In genomic region chr15:26619221-26619620, GRCm38 (mm10) we compare ENCODE assay signal across 9 mouse cellular contexts.
DNase-seq lines count a peak whose midpoint lies in the region; ATAC-seq lines count a peak whose summit lies in the region.
"Had no signal": no experiment of that assay in that cellular context is flagged by ENCODE, and none has a peak within 500 bp of the region (broad histone marks: within the 10 kb centered on the region; RNA-seq: fewer than 3 reads in every experiment).

No protein-coding gene starts in this region.

- H3K4me3 ChIP-seq in intestine, embryonic 14.5 days (ENCODE audit: low read depth, low read length) = no peak overlapping the region
- no peak overlapping the region for H3K4me3 ChIP-seq in intestine, embryonic 16.5 days (ENCODE audit: low read length)

- no peaks in the 10 kb centered on the region for H3K36me3 ChIP-seq in intestine, embryonic 14.5 days (ENCODE audit: control insufficient read depth, insufficient read depth, low read length)
- H3K36me3 ChIP-seq in intestine, embryonic 16.5 days (ENCODE audit: control insufficient read depth, insufficient read depth, low read length) = no peaks in the 10 kb centered on the region

- no peaks in the 10 kb centered on the region for H3K27me3 ChIP-seq in intestine, embryonic 14.5 days (replicated peaks; ENCODE audit: control insufficient read depth, insufficient read depth, low read length)
- no peaks in the 10 kb centered on the region for H3K27me3 ChIP-seq in intestine, embryonic 16.5 days (replicated peaks; ENCODE audit: control insufficient read depth, insufficient read depth, low read length)

- no peak overlapping the region for H3K4me2 ChIP-seq in intestine, embryonic 14.5 days (ENCODE audit: low read length)
- no peak overlapping the region for H3K4me2 ChIP-seq in intestine, embryonic 16.5 days (ENCODE audit: low read depth, low read length)

- WGBS in intestine, embryonic 14.5 days = 32% methylated on average over 7 of the region's 7 CpGs
- 33% methylated on average over 7 of the region's 7 CpGs for WGBS in intestine, embryonic 16.5 days

- peaks cover 19% of the 10 kb centered on the region for H3K4me1 ChIP-seq in intestine, embryonic 14.5 days (replicated peaks; ENCODE audit: control insufficient read depth, insufficient read depth, low read length)
- peaks cover 8% of the 10 kb centered on the region; the same call in 1 of the 2 replicates for H3K4me1 ChIP-seq in intestine, embryonic 16.5 days (ENCODE audit: control insufficient read depth, insufficient read depth, low read length)

- no peak overlapping the region for H3K27ac ChIP-seq in intestine, embryonic 14.5 days (ENCODE audit: low read depth)
- H3K27ac ChIP-seq in intestine, embryonic 16.5 days (ENCODE audit: low read length) = no peak overlapping the region
- H3K27ac ChIP-seq: liver, embryonic 14.5 days had no signal

- ATAC-seq in intestine, embryonic 14.5 days (replicated peaks; ENCODE audit: low FRiP score, low TSS enrichment, low read depth) = 0 out of 2 replicates have a peak, but pooled peaks have one; percentile 23
- ATAC-seq in intestine, embryonic 16.5 days = no peak

- no peak overlapping the region for H3K9ac ChIP-seq in intestine, embryonic 14.5 days (ENCODE audit: low read length)
- H3K9ac ChIP-seq in intestine, embryonic 16.5 days (ENCODE audit: low read depth, low read length) = no peak overlapping the region
- H3K9ac ChIP-seq: liver, embryonic 14.5 days had no signal

- no peaks in the 10 kb centered on the region for H3K9me3 ChIP-seq in intestine, embryonic 14.5 days (ENCODE audit: control insufficient read depth, low read length)
- no peaks in the 10 kb centered on the region for H3K9me3 ChIP-seq in intestine, embryonic 16.5 days (ENCODE audit: control insufficient read depth, low read length)

- peak; percentile 70 for DNase-seq in intestine, embryonic 14.5 days (ENCODE audit: low spot score)
- peak; percentile 4 for DNase-seq in ZHBTc4 (ENCODE audit: low read depth, low spot score)
- DNase-seq in embryo, embryonic 11.5 days (ENCODE audit: low read depth, low spot score) = peak; percentile 20
- DNase-seq in kidney, postnatal 14 days = peak; percentile 52
- peak; percentile 11 for DNase-seq in testis, postnatal 14 days (ENCODE audit: low spot score)
- DNase-seq in frontal cortex, postnatal 36 days (ENCODE audit: low spot score in 2 of 2) = no peak
- DNase-seq in layer of hippocampus, adult 18-20 months (ENCODE audit: low spot score in 2 of 2) = no peak

Comparison
In these comparisons a context has a peak if more than half of its experiments do, and no peak if none do; other contexts are left out.
1. DNase-seq: peak in intestine, embryonic 14.5 days (single experiment), ZHBTc4 (single experiment), embryo, embryonic 11.5 days (single experiment), kidney, postnatal 14 days (single experiment) and testis, postnatal 14 days (single experiment); none in frontal cortex, postnatal 36 days (0 of 2) and layer of hippocampus, adult 18-20 months (0 of 2).